Mouse (Mus musculus) kidney, adult 2 months (tissue): ENCODE data around the gene Alyref. TPM values are rescaled to one million over a fixed set of nuclear protein-coding genes. Genes with fewer than 3 reads are reported as not detected.
"Not testable (repeated sequence)": the region's sequence is repeated elsewhere in the genome, so short reads cannot be mapped to it uniquely, and the experiment has no call there.

Source experiments
- DNase-seq: peaks from one replicate; pipeline ENCODE4 v3.0.0; 2021
- H3K27ac ChIP-seq: fragments of 200-500 bp; 2 replicates; pipeline ENCODE4 v1.5.1; 2012; ENCODE audit warnings: low read depth, low read length, control low read depth, inconsistent platforms; ENCODE audit not compliant: insufficient read depth
- H3K27me3 ChIP-seq: fragments of 200-500 bp; replicated peaks from 2 replicates; pipeline ENCODE4 v1.6.1; 2012; ENCODE audit warnings: mild to moderate bottlenecking, moderate library complexity, low read length, inconsistent platforms; ENCODE audit not compliant: control insufficient read depth, insufficient read depth
- H3K36me3 ChIP-seq: fragments of 200-500 bp; 2 replicates; pipeline ENCODE4 v1.6.1; 2012; ENCODE audit warnings: mild to moderate bottlenecking, moderate library complexity, low read length, inconsistent platforms; ENCODE audit not compliant: control insufficient read depth, insufficient read depth
- H3K4me1 ChIP-seq: fragments of 200-500 bp; 2 replicates; pipeline ENCODE4 v1.6.1; 2011; ENCODE audit warnings: low read length; ENCODE audit not compliant: control insufficient read depth, insufficient read depth
- H3K4me3 ChIP-seq: fragments of 200-500 bp; 2 replicates; pipeline ENCODE4 v1.5.1; 2011; ENCODE audit warnings: mild to moderate bottlenecking, low read depth, low read length, control low read depth; ENCODE audit not compliant: insufficient read depth
- CTCF ChIP-seq: fragments of 200-500 bp; conservative IDR thresholded peaks from 2 replicates; pipeline ENCODE4 v1.5.1; 2011; ENCODE audit warnings: low read depth, mild to moderate bottlenecking, control low read depth, low read length, moderate library complexity, mixed read lengths; ENCODE audit not compliant: insufficient read depth, insufficient read length
- POLR2A ChIP-seq: fragments of 200-500 bp; IDR thresholded peaks from one replicate; pipeline ENCODE4 v1.6.1; 2011; ENCODE audit warnings: low read depth, low read length, control low read depth
- WGBS: fragments of 180-500 bp; shearing (Covaris S2); methylation state at CpG from one replicate; pipeline ENCODE4 v1.1.7; 2018; 5-methylcytosine and 5-hydroxymethylcytosine counted together
- polyA plus RNA-seq: library from polyadenylated mRNA; depleted of rRNA; stranded (reverse); fragments of >200 nt; gene quantifications from 2 replicates; pipeline ENCODE4 v1.2.3, GENCODE M21; 2012

Gene Alyref
- polyA plus RNA-seq, 1 experiment, result 29.0 TPM

GRCm38 (mm10) chr11:120571754-120572416 is 26.3 kb downstream of the Alyref start:
- Histone ChIP-seq H3K36me3 (peaks cover 4% of the 10 kb centered on the region), H3K27ac (peak overlapping the region; percentile 81; the same call in 1 of the 2 replicates), H3K4me1 (peaks cover 12% of the 10 kb centered on the region; the same call in 1 of the 2 replicates), H3K4me3 (peak overlapping the region; percentile 85), H3K27me3 (no peaks in the 10 kb centered on the region)
- WGBS, result 3% methylated on average over 11 of the region's 11 CpGs
- DNase-seq, result no peak
- TF ChIP-seq CTCF, result no peak
- no peak for TF ChIP-seq POLR2A

DNA sequence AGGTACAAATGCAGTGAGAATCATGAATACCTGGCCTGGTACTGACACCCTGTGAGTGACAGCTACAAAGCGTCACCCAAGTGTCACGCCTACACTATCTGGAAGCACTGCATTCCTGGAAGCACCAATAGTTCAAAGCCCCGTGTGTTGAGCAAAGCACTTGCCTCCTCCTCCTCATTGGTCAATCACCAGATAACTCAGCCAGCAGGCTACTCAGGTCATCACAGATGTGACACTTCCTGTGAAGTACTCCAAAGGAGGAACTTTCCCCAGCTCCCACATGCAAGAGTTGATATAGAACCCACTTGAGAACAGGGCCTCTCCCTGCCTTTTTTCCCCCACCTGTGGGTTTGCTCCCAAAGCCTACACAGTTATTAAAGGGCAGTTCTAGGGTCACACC is 27.0 kb downstream of the Alyref start:
- 56% methylated on average over 3 of the region's 3 CpGs for WGBS
- Histone ChIP-seq H3K4me3 (no peak overlapping the region), H3K27me3 (no peaks in the 10 kb centered on the region), H3K4me1 (peaks cover 8% of the 10 kb centered on the region; the same call in 1 of the 2 replicates), H3K27ac (no peak overlapping the region), H3K36me3 (peaks cover 6% of the 10 kb centered on the region)
- DNase-seq, result no peak
- no peak for TF ChIP-seq POLR2A
- TF ChIP-seq CTCF, result no peak

- H3K4me1 ChIP-seq, result peaks cover 8% of the 10 kb centered on the region; the same call in 1 of the 2 replicates
- H3K27me3 ChIP-seq, result no peaks in the 10 kb centered on the region
- H3K36me3 ChIP-seq, result peaks cover 6% of the 10 kb centered on the region
- DNase-seq, result no peak
- WGBS, result 75% methylated on average over 6 of the region's 6 CpGs
- H3K27ac ChIP-seq, result no peak overlapping the region
- TF ChIP-seq POLR2A (no peak), CTCF (no peak)
- no peak overlapping the region for H3K4me3 ChIP-seq
Observed at GRCm38 (mm10) chr11:120568324-120568723, 29.8 kb downstream of the Alyref start.

DNA sequence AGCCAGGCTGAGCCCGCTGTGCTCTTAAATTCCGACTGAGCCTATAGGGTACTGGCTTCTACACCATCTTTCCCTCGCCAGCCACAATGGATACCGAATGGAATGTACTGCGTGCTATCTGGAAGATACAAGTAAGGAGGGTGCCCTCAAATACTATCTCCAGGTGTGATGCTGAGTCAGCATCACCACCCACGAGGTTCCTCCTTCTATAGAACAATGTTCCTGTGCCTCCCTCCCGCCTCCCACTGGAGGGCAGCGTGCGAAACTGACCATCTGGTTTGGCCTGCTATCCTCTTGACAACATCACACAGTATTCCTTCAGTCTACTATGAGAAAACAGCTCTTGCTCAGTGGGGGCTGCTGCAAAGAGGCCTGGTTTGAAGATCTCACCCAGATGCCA is 33.1 kb downstream of the Alyref start:
- H3K27ac ChIP-seq, result no peak overlapping the region

DNA sequence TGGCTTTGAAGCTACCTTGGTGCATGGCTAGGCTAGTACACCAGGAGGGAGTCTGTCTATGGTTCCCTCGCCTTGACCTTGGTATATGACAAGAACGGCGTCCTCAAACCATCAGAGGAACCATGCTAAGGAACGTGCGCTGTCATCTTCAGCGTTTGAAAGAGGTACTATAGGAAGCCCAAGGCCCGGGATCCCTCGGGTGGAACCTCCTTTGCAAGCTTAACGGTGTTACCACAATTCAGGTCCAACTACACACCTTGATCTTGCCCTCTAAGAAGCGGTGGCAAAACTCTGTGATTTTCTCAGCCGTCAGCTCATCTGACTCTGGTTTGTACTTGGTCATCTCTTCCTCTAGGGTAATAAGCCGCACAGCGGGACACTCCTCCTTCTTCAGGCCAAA is 35.2 kb downstream of the Alyref start:
- Histone ChIP-seq H3K27me3 (no peaks in the 10 kb centered on the region), H3K4me3 (no peak overlapping the region), H3K4me1 (no peaks in the 10 kb centered on the region), H3K27ac (no peak overlapping the region), H3K36me3 (peaks cover 11% of the 10 kb centered on the region)
- no peak for DNase-seq
- TF ChIP-seq CTCF, result no peak
- TF ChIP-seq POLR2A, result no peak
- WGBS, result 93% methylated on average over 13 of the region's 13 CpGs

More for the DNA sequence above, 33.1 kb downstream of the Alyref start:
- Histone ChIP-seq H3K36me3 (peaks cover 14% of the 10 kb centered on the region), H3K4me1 (no peaks in the 10 kb centered on the region), H3K4me3 (no peak overlapping the region), H3K27me3 (no peaks in the 10 kb centered on the region)
- DNase-seq, result no peak
- WGBS, result 83% methylated on average over 9 of the region's 9 CpGs
- TF ChIP-seq CTCF, result 0 out of 2 replicates have a peak, but pooled peaks have one; percentile 0
- no peak for TF ChIP-seq POLR2A

DNA sequence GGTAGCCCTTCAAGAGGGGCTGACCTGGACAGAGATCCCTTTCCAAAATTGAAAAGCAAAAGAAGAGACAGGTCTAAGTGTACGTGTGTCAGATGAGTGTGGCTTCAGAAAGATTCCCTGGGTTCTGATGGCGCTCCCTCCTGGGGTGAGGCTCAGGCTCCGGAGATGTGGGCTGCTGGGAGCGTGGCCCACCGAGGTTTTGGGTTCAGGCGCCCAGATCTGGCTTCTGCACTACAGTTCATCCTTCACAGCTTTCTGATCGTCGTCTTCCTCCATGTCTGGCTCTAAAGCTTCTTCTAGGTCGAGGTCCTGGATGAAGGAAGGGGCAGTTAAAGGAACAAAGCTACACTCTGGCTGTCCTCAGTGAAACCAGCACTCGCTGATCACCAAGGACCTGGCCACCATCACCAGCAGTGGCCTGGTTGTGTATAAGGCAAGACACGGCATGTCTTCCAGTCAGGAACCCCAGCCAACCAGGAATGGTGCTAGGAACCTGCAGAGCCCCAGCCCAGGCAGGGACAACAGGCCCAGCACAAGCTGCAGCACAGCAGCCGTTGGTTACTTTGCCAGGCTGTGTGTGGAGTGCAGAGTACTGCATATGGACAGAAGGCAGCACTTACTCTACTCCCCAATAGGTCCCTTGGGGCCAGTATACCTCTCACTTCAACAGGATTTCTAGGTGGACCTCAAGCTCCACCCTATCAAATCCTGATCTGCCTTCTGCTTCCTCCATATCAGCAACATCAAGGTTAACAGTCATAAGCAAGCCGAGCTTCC is 37.0 kb downstream of the Alyref start:
- Histone ChIP-seq H3K27me3 (no peaks in the 10 kb centered on the region), H3K4me1 (no peaks in the 10 kb centered on the region), H3K4me3 (no peak overlapping the region), H3K36me3 (peaks cover 8% of the 10 kb centered on the region), H3K27ac (no peak overlapping the region)
- TF ChIP-seq CTCF (no peak), POLR2A (no peak)
- 91% methylated on average over 13 of the region's 13 CpGs for WGBS
- no peak for DNase-seq

- H3K4me3 ChIP-seq, H3K27ac ChIP-seq, DNase-seq, H3K4me1 ChIP-seq, H3K27me3 ChIP-seq, H3K36me3 ChIP-seq: not testable (repeated sequence)
- WGBS, result 88% methylated on average over 6 of the region's 6 CpGs
Observed at GRCm38 (mm10) chr11:120558843-120559242, 39.3 kb downstream of the Alyref start.
